Mouse (Mus musculus): ENCODE results near the gene Lhfp. TPM values are rescaled to one million over a fixed set of nuclear protein-coding genes. Genes with fewer than 3 reads are reported as not detected.
"Not testable (repeated sequence)": the region's sequence is repeated elsewhere in the genome, so short reads cannot be mapped to it uniquely, and the experiment has no call there.

Gene Lhfp
- polyA plus RNA-seq, 1 experiment = 17.8 TPM

- Histone ChIP-seq H3K4me3 (no peak overlapping the region), H3K36me3 (ENCODE audit: control insufficient read depth, insufficient read depth) (no peaks in the 10 kb centered on the region), H3ac (ENCODE audit: control insufficient read depth, insufficient read length) (no peak overlapping the region), H3K4me2 (ENCODE audit: low read depth) (no peak overlapping the region), H3K79me2 (ENCODE audit: control insufficient read depth, insufficient read depth) (peaks cover 9% of the 10 kb centered on the region), H3K27me3 (ENCODE audit: control insufficient read depth, insufficient read depth, insufficient read length) (no peaks in the 10 kb centered on the region)
- no peak for TF ChIP-seq E2F4 (IDR thresholded peaks at IDR 0.05; ENCODE audit: insufficient read depth)
- TF ChIP-seq REST (IDR thresholded peaks at IDR 0.05; ENCODE audit: insufficient read depth, insufficient read length) = no peak
- no peak for TF ChIP-seq SRF (IDR thresholded peaks at IDR 0.05; ENCODE audit: control insufficient read depth, insufficient read length, low read depth)
- TF ChIP-seq TCF3 (IDR thresholded peaks at IDR 0.05; ENCODE audit: insufficient read length, low read depth) = no peak
- TF ChIP-seq POLR2A (IDR thresholded peaks at IDR 0.05; ENCODE audit: insufficient read length, low read depth) = no peak
- no peak for TF ChIP-seq CEBPB (IDR thresholded peaks at IDR 0.05; ENCODE audit: insufficient read depth, poor library complexity, severe bottlenecking)
- TF ChIP-seq MYOD1 (IDR thresholded peaks at IDR 0.05; ENCODE audit: control insufficient read depth in 1 of 3, insufficient read length in 2 of 3, low read depth in 2 of 3) = no peak
- TF ChIP-seq TCF12 (IDR thresholded peaks at IDR 0.05; ENCODE audit: insufficient read depth, poor library complexity, severe bottlenecking) = no peak
- TF ChIP-seq MYOG (IDR thresholded peaks at IDR 0.05; ENCODE audit: control insufficient read depth in 1 of 3, insufficient read depth in 1 of 3, insufficient read length in 2 of 3, low read depth in 2 of 3) = no peak
- no peak for TF ChIP-seq POLR2AphosphoS2 (IDR thresholded peaks at IDR 0.05; ENCODE audit: insufficient read length, low read depth)
- TF ChIP-seq MAX (IDR thresholded peaks at IDR 0.05; ENCODE audit: low read depth) = no peak
- no peak for TF ChIP-seq USF1 (IDR thresholded peaks at IDR 0.05; ENCODE audit: low read depth)
Measured at GRCm38 (mm10) chr3:53108594-53109373, 67.5 kb downstream of the Lhfp start.

- Histone ChIP-seq H3ac (ENCODE audit: control insufficient read depth, insufficient read length) (no peak overlapping the region), H3K4me3 (no peak overlapping the region), H3K27me3 (ENCODE audit: control insufficient read depth, insufficient read depth, insufficient read length) (no peaks in the 10 kb centered on the region), H3K4me2 (ENCODE audit: low read depth) (peak overlapping the region; percentile 38), H3K36me3 (ENCODE audit: control insufficient read depth, insufficient read depth) (no peaks in the 10 kb centered on the region), H3K79me2 (ENCODE audit: control insufficient read depth, insufficient read depth) (peaks cover 9% of the 10 kb centered on the region)
- TF ChIP-seq CEBPB (IDR thresholded peaks at IDR 0.05; ENCODE audit: insufficient read depth, poor library complexity, severe bottlenecking) = peak; percentile 55; the same call in 1 of the 2 replicates
- no peak for TF ChIP-seq E2F4 (IDR thresholded peaks at IDR 0.05; ENCODE audit: insufficient read depth)
Measured at GRCm38 (mm10) chr3:53109879-53110278, 68.6 kb downstream of the Lhfp start.

GRCm38 (mm10) chr3:53112048-53112447 is 70.7 kb downstream of the Lhfp start:
- H3K4me2 ChIP-seq (ENCODE audit: low read depth) = no peak overlapping the region
- H3K4me3 ChIP-seq = no peak overlapping the region
- peaks cover 9% of the 10 kb centered on the region for H3K79me2 ChIP-seq (ENCODE audit: control insufficient read depth, insufficient read depth)
- H3ac ChIP-seq (ENCODE audit: control insufficient read depth, insufficient read length) = no peak overlapping the region
- H3K27me3 ChIP-seq (ENCODE audit: control insufficient read depth, insufficient read depth, insufficient read length) = no peaks in the 10 kb centered on the region
- no peak for TF ChIP-seq POLR2A (IDR thresholded peaks at IDR 0.05; ENCODE audit: insufficient read length, low read depth)
- no peak for TF ChIP-seq MAX (IDR thresholded peaks at IDR 0.05; ENCODE audit: low read depth)
- no peak for TF ChIP-seq USF1 (IDR thresholded peaks at IDR 0.05; ENCODE audit: low read depth)
- no peak for TF ChIP-seq E2F4 (IDR thresholded peaks at IDR 0.05; ENCODE audit: insufficient read depth)
- TF ChIP-seq REST (IDR thresholded peaks at IDR 0.05; ENCODE audit: insufficient read depth, insufficient read length) = no peak
- H3K36me3 ChIP-seq (ENCODE audit: control insufficient read depth, insufficient read depth) = no peaks in the 10 kb centered on the region

GRCm38 (mm10) chr3:53118755-53119154 is 77.4 kb downstream of the Lhfp start:
- H3K4me3 ChIP-seq; H3K27me3 ChIP-seq (ENCODE audit: control insufficient read depth, insufficient read depth, insufficient read length); H3K36me3 ChIP-seq (ENCODE audit: control insufficient read depth, insufficient read depth); H3ac ChIP-seq (ENCODE audit: control insufficient read depth, insufficient read length); H3K4me2 ChIP-seq (ENCODE audit: low read depth); H3K79me2 ChIP-seq (ENCODE audit: control insufficient read depth, insufficient read depth): not testable (repeated sequence)

GRCm38 (mm10) chr3:53119978-53120377 is 78.7 kb downstream of the Lhfp start:
- no peak overlapping the region for H3K4me2 ChIP-seq (ENCODE audit: low read depth)
- no peak for TF ChIP-seq POLR2A (IDR thresholded peaks at IDR 0.05; ENCODE audit: insufficient read length, low read depth)
- no peak for TF ChIP-seq SRF (IDR thresholded peaks at IDR 0.05; ENCODE audit: control insufficient read depth, insufficient read length, low read depth)
- no peak for TF ChIP-seq CEBPB (IDR thresholded peaks at IDR 0.05; ENCODE audit: insufficient read depth, poor library complexity, severe bottlenecking)
- no peak for TF ChIP-seq E2F4 (IDR thresholded peaks at IDR 0.05; ENCODE audit: insufficient read depth)
- TF ChIP-seq MYOD1 (IDR thresholded peaks at IDR 0.05; ENCODE audit: control insufficient read depth in 1 of 3, insufficient read length in 2 of 3, low read depth in 2 of 3) = no peak
- TF ChIP-seq POLR2AphosphoS2 (IDR thresholded peaks at IDR 0.05; ENCODE audit: insufficient read length, low read depth) = no peak
- TF ChIP-seq MAX (IDR thresholded peaks at IDR 0.05; ENCODE audit: low read depth) = no peak
- no peak for TF ChIP-seq TCF3 (IDR thresholded peaks at IDR 0.05; ENCODE audit: insufficient read length, low read depth)
- no peak for TF ChIP-seq REST (IDR thresholded peaks at IDR 0.05; ENCODE audit: insufficient read depth, insufficient read length)
- no peak for TF ChIP-seq USF1 (IDR thresholded peaks at IDR 0.05; ENCODE audit: low read depth)
- TF ChIP-seq TCF12 (IDR thresholded peaks at IDR 0.05; ENCODE audit: insufficient read depth, poor library complexity, severe bottlenecking) = no peak
- TF ChIP-seq MYOG (IDR thresholded peaks at IDR 0.05; ENCODE audit: control insufficient read depth in 1 of 3, insufficient read depth in 1 of 3, insufficient read length in 2 of 3, low read depth in 2 of 3) = no peak
- no peaks in the 10 kb centered on the region for H3K79me2 ChIP-seq (ENCODE audit: control insufficient read depth, insufficient read depth)
- no peaks in the 10 kb centered on the region for H3K27me3 ChIP-seq (ENCODE audit: control insufficient read depth, insufficient read depth, insufficient read length)
- H3K4me3 ChIP-seq = no peak overlapping the region
- no peak overlapping the region for H3ac ChIP-seq (ENCODE audit: control insufficient read depth, insufficient read length)
- no peaks in the 10 kb centered on the region for H3K36me3 ChIP-seq (ENCODE audit: control insufficient read depth, insufficient read depth)

Measured in myocyte (in vitro differentiated cells).